Mouse (Mus musculus) stomach, embryonic 15.5 days (tissue): ENCODE data around the gene Car4. TPM values are rescaled to one million over a fixed set of nuclear protein-coding genes. Genes with fewer than 3 reads are reported as not detected.

Source experiments
- polyA plus RNA-seq: library from polyadenylated mRNA; unstranded; fragments of >200 nt; fragmentation: Nextera tagmentation; extraction: Ambion mirVana; gene quantifications from 2 replicates; pipeline ENCODE4 v1.2.1, GENCODE M21; 2015

Car4 gene
- polyA plus RNA-seq, 1 experiment from 2014 or later = 0.51 TPM

Other genes starting within 250 kb of the Car4 start
- 14.5 and 15.5 TPM in 2 replicates for gene Mrm1, start 138.3 kb upstream of the Car4 start, polyA plus RNA-seq
- gene Dhrs11, start 128.8 kb upstream of the Car4 start, polyA plus RNA-seq = 32.0 and 38.2 TPM in 2 replicates
- 69.8 and 76.7 TPM in 2 replicates for gene Ggnbp2, start 87.0 kb upstream of the Car4 start, polyA plus RNA-seq
- 6.8 and 7.8 TPM in 2 replicates for gene Myo19, start 77.6 kb upstream of the Car4 start, polyA plus RNA-seq
- gene Pigw, start 77.5 kb upstream of the Car4 start, polyA plus RNA-seq = 2.9 and 3.5 TPM in 2 replicates
- 52.9 and 56.9 TPM in 2 replicates for gene Znhit3, start 41.4 kb upstream of the Car4 start, polyA plus RNA-seq
- gene Usp32, start 182.4 kb downstream of the Car4 start, polyA plus RNA-seq = 3.9 and 4.8 TPM in 2 replicates
- gene 1700125H20Rik, start 212.6 kb downstream of the Car4 start, polyA plus RNA-seq = 0.27 TPM in 1 of 2 replicates, not detected in the other